Mouse (Mus musculus) heart, adult 11 months (tissue): Measurements from ENCODE around the gene Pde8b.

ENCODE experiments used
- DNase-seq: peaks from one replicate; pipeline ENCODE4 v3.0.0; 2022

Pde8b gene

GRCm38 (mm10) chr13:95135326-95136150, 114.6 kb downstream of the Pde8b start:
- no peak for DNase-seq

DNA sequence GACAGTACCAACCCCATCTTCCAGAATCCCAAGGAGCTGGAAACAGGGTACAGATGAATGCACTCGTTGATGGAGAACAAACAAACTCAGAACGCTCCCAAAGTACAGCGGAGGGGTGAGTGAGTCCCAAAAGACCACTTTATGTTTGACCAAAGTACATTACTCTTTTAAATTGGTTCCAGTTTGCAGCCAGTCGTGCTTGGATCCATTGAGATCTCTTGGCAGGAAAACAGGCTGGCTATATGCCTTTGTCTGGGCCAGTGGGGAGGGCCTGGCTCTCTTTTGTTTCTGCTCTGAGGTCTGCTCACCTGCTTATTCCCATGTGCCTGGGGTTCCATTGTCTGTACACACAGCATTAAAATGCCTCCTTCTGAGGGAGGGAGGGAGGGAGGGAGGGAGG, 118.3 kb downstream of the Pde8b start:
- peak; percentile 65 for DNase-seq

- DNase-seq, result peak; percentile 91
Observed at GRCm38 (mm10) chr13:95131041-95131440, 119.1 kb downstream of the Pde8b start.

GRCm38 (mm10) chr13:95127288-95127687, 122.8 kb downstream of the Pde8b start:
- DNase-seq, result peak; percentile 84

DNA sequence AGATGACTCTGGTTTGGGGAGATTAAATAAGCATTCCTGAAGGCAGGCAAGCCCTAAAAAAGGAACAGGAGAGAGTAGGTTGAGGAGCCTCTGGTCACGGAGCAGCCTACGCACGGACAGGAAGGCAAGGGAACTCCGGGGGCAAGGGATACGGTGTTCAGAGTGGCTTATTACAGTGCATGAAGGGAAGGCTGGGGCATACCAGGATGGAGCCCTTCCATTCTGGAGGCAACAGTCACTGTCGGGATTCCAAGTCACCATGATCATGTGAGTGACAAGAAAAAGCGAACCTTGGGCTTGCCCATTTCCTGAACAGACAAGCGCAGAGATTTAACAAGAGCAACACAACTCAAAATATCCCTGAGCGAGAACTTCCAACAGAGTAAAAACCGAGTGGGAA, 123.3 kb downstream of the Pde8b start:
- DNase-seq, result peak; percentile 51

- peak; percentile 83 for DNase-seq
Observed at GRCm38 (mm10) chr13:95125546-95126215, 124.5 kb downstream of the Pde8b start.

DNA sequence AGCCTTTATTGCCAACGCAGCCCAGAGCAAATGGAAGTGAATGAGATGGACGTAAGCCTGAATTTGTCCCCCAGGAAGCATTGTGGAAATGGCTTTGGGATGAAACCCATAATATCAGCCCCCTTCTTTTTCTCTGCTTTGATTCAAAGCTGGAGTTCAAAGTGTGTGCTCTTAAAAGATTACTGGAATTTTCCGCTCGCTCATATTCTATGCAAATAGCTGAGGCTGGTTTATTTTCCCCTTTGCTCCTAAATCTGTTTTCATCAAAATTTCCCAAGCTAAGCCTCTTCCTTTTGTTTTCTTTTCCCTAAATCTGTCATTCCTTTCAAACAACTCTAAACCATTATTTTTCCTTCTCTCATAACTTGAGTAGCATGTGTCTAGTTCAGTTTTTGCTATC, 129.6 kb downstream of the Pde8b start:
- DNase-seq, result no peak

DNA sequence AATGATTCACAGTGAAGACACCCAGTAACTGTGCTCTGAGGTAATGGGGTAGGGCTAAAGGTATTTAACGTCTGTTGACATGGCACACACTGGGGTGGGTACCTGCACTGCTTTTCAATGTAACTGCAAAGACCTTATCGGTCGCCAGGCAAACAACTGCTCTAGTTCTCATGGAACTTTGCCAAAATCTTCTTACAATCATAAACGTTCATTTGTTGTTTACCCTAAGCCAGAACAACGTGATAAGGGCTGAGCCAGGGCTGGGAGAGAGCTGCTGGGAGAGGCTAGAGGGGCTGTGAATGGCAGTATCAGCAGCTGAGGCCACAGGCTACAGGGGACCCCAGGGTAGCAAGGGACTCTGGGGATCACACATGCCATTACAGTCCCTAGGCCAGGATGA, 136.4 kb downstream of the Pde8b start:
- peak; percentile 85 for DNase-seq

- DNase-seq, result peak; percentile 51
Observed at GRCm38 (mm10) chr13:95109555-95109954, 140.6 kb downstream of the Pde8b start.

DNA sequence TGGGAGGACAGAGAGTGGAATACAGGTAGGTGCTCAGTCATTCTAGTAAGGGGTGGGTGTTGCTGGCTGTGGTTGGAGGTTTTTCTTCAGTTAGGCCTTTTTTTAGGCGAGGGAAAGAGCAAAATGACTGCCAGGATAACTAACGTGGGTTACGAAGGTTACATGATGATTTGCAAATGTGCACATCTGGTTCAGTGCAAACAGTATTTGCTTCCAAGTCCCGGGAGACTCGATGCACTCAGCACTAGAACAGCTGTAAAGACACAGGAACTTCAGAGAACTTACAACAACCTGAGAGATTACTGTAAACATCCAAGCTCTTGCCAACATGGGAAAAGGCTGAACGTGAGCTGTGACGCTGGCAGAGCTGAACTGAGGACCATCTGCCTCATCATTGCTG, 142.1 kb downstream of the Pde8b start:
- peak; percentile 87 for DNase-seq

GRCm38 (mm10) chr13:95104865-95105264, 145.3 kb downstream of the Pde8b start:
- no peak for DNase-seq

GRCm38 (mm10) chr13:95102985-95103590, 147.0 kb downstream of the Pde8b start:
- peak; percentile 92 for DNase-seq

DNA sequence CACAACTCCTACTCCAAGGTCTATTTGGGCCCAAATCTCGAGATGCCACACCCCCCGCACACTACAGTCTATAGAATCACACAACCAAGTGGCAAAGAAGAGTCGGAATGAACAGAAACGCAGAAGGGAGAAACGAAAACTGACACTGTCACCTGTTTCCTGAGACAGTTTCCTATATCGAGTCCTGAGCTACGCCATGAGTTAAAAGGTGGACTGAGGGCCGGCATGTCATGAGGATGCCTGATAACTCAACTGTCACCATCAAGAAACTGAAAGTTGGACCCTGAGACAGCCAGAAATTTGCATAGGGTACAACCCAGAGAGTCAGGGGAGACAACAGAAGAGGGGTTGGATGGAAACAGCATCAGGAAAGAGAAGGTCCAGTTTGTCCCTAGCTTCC, 148.8 kb downstream of the Pde8b start:
- DNase-seq, result peak; percentile 76

- no peak for DNase-seq
Observed at GRCm38 (mm10) chr13:95098931-95099720, 151.0 kb downstream of the Pde8b start.

- DNase-seq, result no peak
Observed at GRCm38 (mm10) chr13:95096646-95097045, 153.5 kb downstream of the Pde8b start.

GRCm38 (mm10) chr13:95095860-95096259, 154.3 kb downstream of the Pde8b start:
- DNase-seq, result peak; percentile 74

DNA sequence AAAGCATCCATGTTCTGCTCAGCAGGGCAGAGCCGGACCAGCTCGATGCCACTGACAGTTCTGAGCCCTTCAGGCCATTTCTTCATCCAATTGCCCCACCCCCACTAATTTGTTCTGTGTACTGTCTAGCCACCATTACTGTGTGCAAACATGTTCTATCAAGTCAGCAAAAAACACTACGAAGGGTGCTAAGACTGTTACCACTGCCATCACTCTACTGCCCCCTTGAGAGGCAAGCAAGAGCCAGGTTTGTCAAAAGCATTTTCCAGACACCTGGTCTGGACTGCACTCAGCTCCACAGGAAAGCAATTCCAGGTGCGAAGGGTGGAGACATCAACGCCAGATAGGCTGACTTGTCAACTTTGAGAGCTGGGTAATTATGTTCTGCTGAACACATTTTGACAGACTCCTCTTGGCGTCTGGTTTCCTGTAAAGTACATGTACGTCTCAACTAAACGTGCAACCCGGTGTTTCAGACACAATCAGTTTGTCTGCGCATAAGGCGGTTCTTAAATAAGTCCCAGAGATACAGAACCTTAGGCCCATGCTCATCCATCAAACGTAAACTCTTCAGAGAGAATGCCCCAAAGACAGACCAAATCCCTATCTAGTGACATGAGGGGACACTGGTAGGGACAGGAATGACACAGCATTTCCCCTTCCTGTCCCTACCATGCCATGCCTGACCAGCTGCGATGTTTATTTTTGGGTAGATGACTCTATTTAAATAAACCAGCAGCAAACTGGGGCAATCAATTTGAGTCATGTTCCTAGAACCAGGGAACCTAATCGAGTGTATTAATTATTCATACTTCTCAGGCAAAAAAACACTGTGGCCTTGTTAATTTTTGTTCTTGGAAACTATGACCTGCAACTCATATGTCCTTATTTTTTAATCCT, 158.3 kb downstream of the Pde8b start:
- DNase-seq, result peak; percentile 57

DNA sequence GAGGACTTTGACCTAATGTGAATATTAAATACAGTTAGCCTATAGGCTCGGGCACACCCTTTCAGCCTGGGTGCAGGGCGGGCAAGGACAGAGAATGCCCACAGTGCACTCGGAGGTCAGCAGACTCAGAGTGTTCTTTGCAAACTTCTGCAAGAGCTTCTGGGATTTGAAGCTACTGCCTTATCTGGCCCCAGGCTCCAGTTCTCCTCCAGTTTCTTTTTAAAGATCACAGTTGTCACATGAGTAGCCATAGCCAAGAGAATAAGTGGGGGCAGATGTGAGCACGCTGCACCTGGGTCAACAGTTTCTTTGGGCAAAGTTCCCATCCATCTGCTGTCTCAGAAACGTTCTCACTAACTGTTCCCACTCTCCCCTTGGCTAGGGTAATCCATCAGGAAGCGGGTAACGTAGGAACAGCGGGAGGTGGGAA, 162.8 kb downstream of the Pde8b start:
- peak; percentile 98 for DNase-seq

- peak; percentile 59 for DNase-seq
Observed at GRCm38 (mm10) chr13:95086033-95086432, 164.1 kb downstream of the Pde8b start.

GRCm38 (mm10) chr13:95082611-95083010, 167.5 kb downstream of the Pde8b start:
- no peak for DNase-seq

- DNase-seq, result peak; percentile 95
Observed at GRCm38 (mm10) chr13:95081082-95081481, 169.1 kb downstream of the Pde8b start.

DNA sequence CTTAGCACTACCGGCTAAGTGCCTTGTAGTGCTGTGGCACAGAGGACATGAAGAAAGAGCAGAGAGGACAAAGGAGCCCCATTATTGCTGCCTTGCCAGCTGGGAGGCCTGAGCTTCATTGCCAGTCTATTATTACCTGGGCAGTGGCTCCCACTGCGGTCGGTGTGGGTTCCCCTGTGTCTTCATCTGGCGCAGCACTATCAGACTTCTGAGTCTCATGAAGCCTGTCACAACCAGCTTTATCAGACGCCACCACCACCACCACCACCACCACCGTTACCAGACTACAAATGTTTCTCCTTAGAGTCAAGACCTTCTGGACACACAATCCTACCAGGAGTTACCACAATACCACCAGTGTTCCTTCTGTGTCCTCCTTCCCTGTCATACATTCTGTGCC, 171.6 kb downstream of the Pde8b start:
- DNase-seq, result peak; percentile 61
